Mouse (Mus musculus) cerebellum, adult 2 months (tissue): ENCODE measurements around the gene Rae1. TPM values are rescaled to one million over a fixed set of nuclear protein-coding genes. Genes with fewer than 3 reads are reported as not detected.

ENCODE experiments used
- DNase-seq, 2 experiments: peaks; one replicate each; pipeline ENCODE4 v3.0.0; 2021
- H3K27ac ChIP-seq: fragments of 200-500 bp; 2 replicates; pipeline ENCODE4 v1.5.1; 2012; ENCODE audit warnings: low read length, control low read depth, inconsistent platforms; ENCODE audit not compliant: insufficient read depth
- H3K27me3 ChIP-seq: fragments of 200-500 bp; 2 replicates; pipeline ENCODE4 v1.6.1; 2012; ENCODE audit warnings: inconsistent platforms, mild to moderate bottlenecking, low read length, moderate library complexity; ENCODE audit not compliant: control insufficient read depth, insufficient read depth
- H3K4me1 ChIP-seq: fragments of 200-500 bp; 2 replicates; pipeline ENCODE4 v1.6.1; 2011; ENCODE audit warnings: low read length; ENCODE audit not compliant: control insufficient read depth, insufficient read depth
- H3K4me3 ChIP-seq: fragments of 200-500 bp; replicated peaks from 2 replicates; pipeline ENCODE3; 2011; ENCODE audit warnings: mild to moderate bottlenecking, low read depth, low read length, control low read depth; ENCODE audit not compliant: insufficient read depth
- CTCF ChIP-seq: fragments of 200-500 bp; IDR thresholded peaks from 2 replicates; pipeline ENCODE4 v1.5.1; 2011; ENCODE audit warnings: low read depth, mild to moderate bottlenecking, control low read depth, low read length, moderate library complexity, borderline replicate concordance; ENCODE audit not compliant: insufficient read depth
- POLR2A ChIP-seq: fragments of 200-500 bp; IDR thresholded peaks from 2 replicates; pipeline ENCODE4 v1.6.1; 2011; ENCODE audit warnings: low read length, control low read depth, borderline replicate concordance; ENCODE audit not compliant: insufficient read depth
- WGBS: fragments of 180-500 bp; shearing (Covaris S2); methylation state at CpG from one replicate; pipeline ENCODE4 v1.1.7; 2018; 5-methylcytosine and 5-hydroxymethylcytosine counted together
- polyA plus RNA-seq: library from polyadenylated mRNA; depleted of rRNA; stranded (reverse); fragments of >200 nt; gene quantifications from 2 replicates; pipeline ENCODE4 v1.2.3, GENCODE M21; 2012

Gene Rae1
- polyA plus RNA-seq, 1 experiment, result 69.1 TPM

- Histone ChIP-seq H3K4me1 (peaks cover 6% of the 10 kb centered on the region; the same call in 1 of the 2 replicates), H3K4me3 (no peak within 1 kb of the TSS), H3K27me3 (no peaks in the 10 kb centered on the region), H3K27ac (no peak within 1 kb of the TSS)
- DNase-seq, result no peak
- no peak for TF ChIP-seq CTCF
- TF ChIP-seq POLR2A, result no peak
- WGBS, result 13% methylated on average over 14 of the region's 14 CpGs
Measured at GRCm38 (mm10) chr2:172977409-172978130, 22.3 kb upstream of the Rae1 start, which contains the start of gene Spo11. Gene Spo11 (plus strand): TSS chr2:172977700.

- Histone ChIP-seq H3K4me3 (no peak overlapping the region), H3K27me3 (no peaks in the 10 kb centered on the region), H3K27ac (no peak overlapping the region), H3K4me1 (peaks cover 6% of the 10 kb centered on the region; the same call in 1 of the 2 replicates)
- DNase-seq, result no peak
- TF ChIP-seq CTCF (no peak), POLR2A (no peak)
- 29% methylated on average over 4 of the region's 4 CpGs for WGBS
Measured at GRCm38 (mm10) chr2:172978131-172978633, 21.7 kb upstream of the Rae1 start.

GRCm38 (mm10) chr2:172979666-172980345, 20.1 kb upstream of the Rae1 start:
- DNase-seq, result no peak
- WGBS, result 94% methylated on average over 42 of the region's 43 CpGs
- no peaks in the 10 kb centered on the region for H3K4me1 ChIP-seq

GRCm38 (mm10) chr2:172982776-172983561, 16.9 kb upstream of the Rae1 start:
- TF ChIP-seq POLR2A (no peak), CTCF (no peak)
- Histone ChIP-seq H3K27me3 (no peaks in the 10 kb centered on the region), H3K4me3 (no peak overlapping the region), H3K4me1 (no peaks in the 10 kb centered on the region), H3K27ac (no peak overlapping the region)
- no peak for DNase-seq
- WGBS, result 78% methylated on average over 9 of the region's 9 CpGs

More at GRCm38 (mm10) chr2:172979666-172980345, 20.1 kb upstream of the Rae1 start:
- no peak for TF ChIP-seq POLR2A
- no peak for TF ChIP-seq CTCF
- no peak overlapping the region for H3K27ac ChIP-seq
- H3K4me3 ChIP-seq, result no peak overlapping the region
- H3K27me3 ChIP-seq, result no peaks in the 10 kb centered on the region

- Histone ChIP-seq H3K4me1 (no peaks in the 10 kb centered on the region), H3K27me3 (no peaks in the 10 kb centered on the region), H3K4me3 (no peak overlapping the region), H3K27ac (no peak overlapping the region)
- DNase-seq, result no peak
- 84% methylated on average over 6 of the region's 6 CpGs for WGBS
- TF ChIP-seq POLR2A (no peak), CTCF (no peak)
Measured at GRCm38 (mm10) chr2:172990161-172990560, 9.8 kb upstream of the Rae1 start.

GRCm38 (mm10) chr2:172996207-172996606, 3.7 kb upstream of the Rae1 start:
- 12% methylated on average over 4 of the region's 4 CpGs for WGBS
- TF ChIP-seq CTCF (peak; percentile 88), POLR2A (no peak)
- DNase-seq, result peak; percentile 37 to 56
- no peak overlapping the region for H3K4me3 ChIP-seq
- no peak overlapping the region for H3K27ac ChIP-seq
- H3K27me3 ChIP-seq, result no peaks in the 10 kb centered on the region
- peaks cover 3% of the 10 kb centered on the region for H3K4me1 ChIP-seq

GRCm38 (mm10) chr2:172997748-172998147, 2.2 kb upstream of the Rae1 start:
- Histone ChIP-seq H3K27ac (no peak overlapping the region), H3K4me3 (no peak overlapping the region), H3K27me3 (no peaks in the 10 kb centered on the region), H3K4me1 (peaks cover 9% of the 10 kb centered on the region)
- 71% methylated on average over 11 of the region's 11 CpGs for WGBS
- no peak for TF ChIP-seq POLR2A
- TF ChIP-seq CTCF, result no peak
- DNase-seq, result no peak
